Mouse (Mus musculus) stomach, postnatal 0 days (tissue): ENCODE measurements around the gene Aatk. TPM values are rescaled to one million over a fixed set of nuclear protein-coding genes. Genes with fewer than 3 reads are reported as not detected.
A peak's percentile ranks its signal among the peaks of the same experiment; 100 is the strongest.

Experiments used
- ATAC-seq: fragments of 200-750 bp; cut with Nextera tagmentation; 2 replicates; pipeline ENCODE4 v1.8.0; 2017; ENCODE audit not compliant: low FRiP score, low TSS enrichment
- DNase-seq: peaks from one replicate; pipeline ENCODE4 v3.0.0-alpha.2; 2016; ENCODE audit warnings: low spot score
- H3K27ac ChIP-seq: fragments of 300-500 bp; sonication (generic); replicated peaks from 2 replicates; pipeline ENCODE4 v1.5.1; 2014; ENCODE audit warnings: mild to moderate bottlenecking, control low read depth
- H3K27me3 ChIP-seq: fragments of 300-500 bp; sonication (generic); 2 replicates; pipeline ENCODE4 v1.6.1; 2014; ENCODE audit warnings: low read length; ENCODE audit not compliant: control insufficient read depth, insufficient read depth
- H3K36me3 ChIP-seq: fragments of 300-500 bp; sonication (generic); 2 replicates; pipeline ENCODE4 v1.6.1; 2014; ENCODE audit warnings: low read length, mixed read lengths; ENCODE audit not compliant: control insufficient read depth, insufficient read depth
- H3K4me1 ChIP-seq: fragments of 300-500 bp; sonication (generic); replicated peaks from 2 replicates; pipeline ENCODE4 v1.6.1; 2014; ENCODE audit warnings: antibody characterized with exemption; ENCODE audit not compliant: control insufficient read depth, insufficient read depth
- H3K4me2 ChIP-seq: fragments of 300-500 bp; sonication (generic); replicated peaks from 2 replicates; pipeline ENCODE4 v1.6.1; 2014; ENCODE audit warnings: low read depth, mild to moderate bottlenecking, control low read depth, moderate library complexity
- H3K4me3 ChIP-seq: fragments of 300-500 bp; sonication (generic); 2 replicates; pipeline ENCODE4 v1.5.1; 2014; ENCODE audit warnings: low read depth, low read length, control low read depth
- H3K9ac ChIP-seq: fragments of 300-500 bp; sonication (generic); 2 replicates; pipeline ENCODE4 v1.6.1; 2014; ENCODE audit warnings: mild to moderate bottlenecking, low read length, control low read depth, mixed read lengths
- H3K9me3 ChIP-seq: fragments of 300-500 bp; sonication (generic); 2 replicates; pipeline ENCODE4 v1.6.1; 2016; ENCODE audit warnings: low read length; ENCODE audit not compliant: control insufficient read depth
- CTCF ChIP-seq: IDR thresholded peaks from 2 replicates; pipeline ENCODE4 v1.5.1; 2016; ENCODE audit warnings: antibody characterized with exemption, low read depth, mild to moderate bottlenecking, moderate library complexity
- EP300 ChIP-seq: optimal IDR thresholded peaks from 2 replicates; pipeline ENCODE3; 2016; ENCODE audit warnings: antibody characterized with exemption
- WGBS: fragments of 180-500 bp; shearing (Covaris S2); extraction: QIAGEN DNeasy Blood & Tissue Kit; methylation state at CpG from one replicate; pipeline ENCODE4 v1.1.7; 2014; 5-methylcytosine and 5-hydroxymethylcytosine counted together
- polyA plus RNA-seq: library from polyadenylated mRNA; unstranded; fragments of >200 nt; fragmentation: Nextera tagmentation; extraction: Ambion mirVana; gene quantifications from 2 replicates; pipeline ENCODE4 v1.2.1, GENCODE M21; 2015

The Aatk gene
- polyA plus RNA-seq, 1 experiment from 2014 or later, result 1.6 TPM

DNA sequence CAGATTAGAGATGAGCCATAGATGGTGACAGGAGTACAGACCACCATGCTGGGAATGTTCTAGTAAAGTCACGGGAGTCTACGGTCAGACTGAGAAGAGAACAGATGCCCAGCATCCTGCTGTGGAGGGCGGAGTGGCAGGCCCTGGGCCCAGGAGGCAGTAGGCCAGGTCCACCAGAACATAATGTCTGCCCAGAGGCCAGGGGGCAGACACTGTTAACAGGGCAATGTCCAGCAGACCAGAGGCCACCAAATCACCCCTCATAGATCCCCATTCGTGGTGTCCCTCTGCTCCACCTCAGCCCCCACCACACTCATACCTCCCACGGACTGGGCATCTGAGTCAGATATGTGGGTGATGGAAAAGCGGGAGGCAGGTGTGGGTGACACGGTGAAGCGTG is 38.0 kb downstream of the Aatk start:
- Histone ChIP-seq H3K4me2 (no peak overlapping the region), H3K9me3 (no peaks in the 10 kb centered on the region), H3K4me3 (no peak overlapping the region), H3K27ac (no peak overlapping the region), H3K27me3 (no peaks in the 10 kb centered on the region), H3K4me1 (peaks cover 3% of the 10 kb centered on the region; the same call in 1 of the 2 replicates), H3K9ac (no peak overlapping the region), H3K36me3 (no peaks in the 10 kb centered on the region; the same call in 1 of the 2 replicates)
- no peak for ATAC-seq
- TF ChIP-seq CTCF (no peak), EP300 (no peak)
- WGBS, result 89% methylated on average over 8 of the region's 8 CpGs
- no peak for DNase-seq

DNA sequence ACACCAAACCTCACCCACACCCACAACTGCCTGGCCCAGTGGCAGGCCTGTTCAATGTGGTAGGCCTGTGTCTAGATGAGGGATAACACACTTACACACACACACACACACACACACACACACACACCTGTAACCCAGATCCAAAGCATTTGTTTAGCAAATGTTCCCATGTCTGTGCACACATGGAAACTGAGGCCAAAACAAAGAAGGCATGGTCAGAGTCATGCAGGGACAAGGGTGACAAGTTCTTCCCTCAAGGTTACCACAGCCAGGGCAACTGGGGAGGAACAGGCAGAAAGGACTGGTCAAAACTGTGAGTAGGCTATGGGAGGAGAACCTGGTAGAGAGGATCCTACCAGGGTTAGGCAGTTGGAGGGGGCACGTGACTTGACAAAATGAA is 38.5 kb downstream of the Aatk start:
- ATAC-seq (no peak), DNase-seq (no peak)
- Histone ChIP-seq H3K4me1 (peaks cover 3% of the 10 kb centered on the region; the same call in 1 of the 2 replicates), H3K36me3 (no peaks in the 10 kb centered on the region; the same call in 1 of the 2 replicates), H3K4me2 (no peak overlapping the region), H3K9ac (no peak overlapping the region), H3K27me3 (no peaks in the 10 kb centered on the region), H3K4me3 (no peak overlapping the region), H3K9me3 (no peaks in the 10 kb centered on the region), H3K27ac (no peak overlapping the region)
- TF ChIP-seq EP300 (no peak), CTCF (no peak)
- WGBS, result 95% methylated on average over 1 of the region's 1 CpGs

DNA sequence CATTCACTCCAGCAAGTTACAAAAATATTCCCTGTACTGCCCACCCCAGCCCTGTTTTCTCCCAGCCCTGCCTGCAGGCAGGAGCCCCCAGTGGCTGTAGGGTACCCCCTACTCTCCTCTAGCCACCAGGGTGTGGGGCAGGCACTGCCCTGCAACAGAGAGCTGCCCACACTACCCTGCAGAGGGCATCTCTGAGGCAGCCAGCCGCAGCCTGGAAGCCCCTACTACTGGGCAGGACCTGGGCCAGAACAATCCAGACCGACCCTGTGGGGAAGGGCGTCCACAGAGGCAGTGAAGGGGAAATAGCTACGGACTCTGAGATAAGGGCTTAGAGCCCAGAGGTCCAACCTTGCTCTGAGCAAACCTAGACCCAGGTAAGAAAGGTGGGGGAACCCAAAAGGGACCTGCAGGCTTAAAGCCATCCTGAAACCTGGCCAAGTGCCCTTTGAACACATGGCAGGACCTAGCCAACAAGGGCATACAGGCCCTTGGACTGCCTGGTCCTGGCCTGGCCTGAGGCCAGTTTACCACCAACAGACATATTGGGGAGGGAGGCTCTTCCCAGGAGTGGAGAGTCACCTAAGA is 39.4 kb downstream of the Aatk start:
- H3K4me2 ChIP-seq, result no peak overlapping the region
- no peak for DNase-seq
- H3K4me3 ChIP-seq, result no peak overlapping the region
- TF ChIP-seq CTCF (peak; percentile 25; the same call in 1 of the 2 replicates), EP300 (no peak)
- H3K9ac ChIP-seq, result no peak overlapping the region
- no peaks in the 10 kb centered on the region for H3K4me1 ChIP-seq
- WGBS, result 66% methylated on average over 4 of the region's 4 CpGs
- H3K36me3 ChIP-seq, result no peaks in the 10 kb centered on the region; the same call in 1 of the 2 replicates
- no peak for ATAC-seq
- no peaks in the 10 kb centered on the region for H3K27me3 ChIP-seq
- no peaks in the 10 kb centered on the region for H3K9me3 ChIP-seq
- no peak overlapping the region for H3K27ac ChIP-seq

DNA sequence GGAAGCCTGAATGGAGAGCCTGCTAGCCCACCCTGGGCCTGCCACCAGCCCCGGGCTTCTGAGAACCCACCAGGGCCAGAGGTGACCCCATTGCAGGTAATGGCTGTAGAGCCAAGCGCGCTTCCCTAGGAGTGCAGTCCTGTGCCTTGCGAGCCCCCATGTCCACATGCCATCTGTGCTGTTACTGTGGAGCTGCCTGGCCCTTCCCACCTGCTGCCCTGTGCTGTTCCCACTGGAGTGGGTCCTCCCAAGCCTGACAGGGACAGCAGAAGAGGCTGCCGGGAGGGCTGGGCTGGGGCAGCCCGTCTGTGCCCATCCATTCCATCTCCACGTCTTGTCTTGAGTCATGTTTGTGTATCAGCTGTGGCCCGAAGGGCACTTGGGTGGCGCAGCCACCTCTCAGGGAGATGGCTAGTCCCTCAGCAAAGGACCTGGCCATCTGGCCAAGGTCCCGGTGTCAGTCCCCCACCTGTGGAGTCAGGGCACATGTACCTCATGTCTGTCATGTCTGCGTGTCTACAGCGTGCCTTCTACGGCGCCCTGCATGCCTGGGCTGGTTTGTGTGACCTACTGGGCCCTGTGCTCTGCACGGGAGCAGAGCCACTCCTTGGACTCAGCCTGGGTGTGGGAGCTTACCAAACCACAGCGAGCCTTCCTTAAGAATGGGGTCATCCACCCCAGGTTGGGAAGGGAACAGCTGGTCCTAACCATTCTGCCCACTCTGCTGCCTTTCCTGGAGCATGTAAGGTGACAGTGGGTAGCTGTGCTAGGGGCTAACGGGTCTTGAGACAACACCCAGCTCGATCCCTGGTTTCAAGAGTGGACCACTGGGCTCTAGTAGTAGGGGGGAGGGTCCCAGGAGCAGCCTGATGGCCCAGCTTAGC is 41.3 kb downstream of the Aatk start:
- Histone ChIP-seq H3K27ac (no peak overlapping the region), H3K4me2 (no peak overlapping the region), H3K9ac (no peak overlapping the region), H3K27me3 (no peaks in the 10 kb centered on the region), H3K36me3 (no peaks in the 10 kb centered on the region; the same call in 1 of the 2 replicates), H3K4me3 (no peak overlapping the region), H3K9me3 (no peaks in the 10 kb centered on the region), H3K4me1 (no peaks in the 10 kb centered on the region)
- ATAC-seq (no peak), DNase-seq (no peak)
- WGBS, result 77% methylated on average over 18 of the region's 18 CpGs
- TF ChIP-seq CTCF (no peak), EP300 (no peak)

DNA sequence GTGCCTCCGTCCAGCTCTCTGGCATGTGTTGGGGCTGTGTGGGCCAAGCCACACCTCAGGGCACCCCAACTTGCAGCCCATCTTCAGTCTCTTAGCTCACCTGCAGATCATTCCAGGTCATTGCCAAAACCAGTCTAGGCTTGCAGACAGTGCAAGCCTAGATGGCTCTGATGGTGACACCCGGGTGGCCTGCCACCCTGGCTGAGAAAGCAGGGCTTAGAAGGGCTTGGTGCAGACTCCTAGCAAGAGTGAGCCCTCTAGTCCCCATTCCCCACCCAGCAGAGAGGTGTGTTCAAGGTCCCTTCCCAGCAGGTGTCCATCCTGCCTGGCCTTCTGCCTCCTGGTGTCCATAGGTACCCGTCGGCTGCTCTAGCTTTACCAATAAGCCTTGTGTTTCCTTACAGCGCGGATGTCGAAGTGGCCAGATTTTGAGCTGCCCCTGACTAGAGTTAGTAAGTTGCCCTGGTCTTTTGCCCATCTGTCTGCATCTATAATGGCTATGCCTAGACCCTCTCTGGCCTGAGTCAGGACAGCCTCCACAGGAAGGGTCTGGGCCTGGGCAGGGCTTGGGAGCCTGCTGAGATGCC is 44.2 kb downstream of the Aatk start:
- DNase-seq (no peak), ATAC-seq (no peak)
- Histone ChIP-seq H3K36me3 (peaks cover 10% of the 10 kb centered on the region; the same call in 1 of the 2 replicates), H3K4me3 (no peak overlapping the region), H3K4me2 (no peak overlapping the region), H3K9me3 (no peaks in the 10 kb centered on the region), H3K27me3 (no peaks in the 10 kb centered on the region), H3K9ac (no peak overlapping the region), H3K27ac (no peak overlapping the region), H3K4me1 (no peaks in the 10 kb centered on the region)
- no peak for TF ChIP-seq CTCF
- TF ChIP-seq EP300, result no peak
- WGBS, result 86% methylated on average over 7 of the region's 7 CpGs
